Mouse (Mus musculus) neutrophil, adult 5-6 weeks (primary cell): Measurements from ENCODE around the gene Slc25a19. TPM values are rescaled to one million over a fixed set of nuclear protein-coding genes. Genes with fewer than 3 reads are reported as not detected.

Experiments
- ATAC-seq: fragments of 151-379, 151-347 bp; 2 replicates; pipeline ENCODE4 v1.8.0; 2017; ENCODE audit warnings: mild to moderate bottlenecking, moderate TSS enrichment; ENCODE audit not compliant: insufficient number of reproducible peaks, poor library complexity, low FRiP score, severe bottlenecking; ENCODE audit errors: extremely low read depth
- total RNA-seq: library from RNA; stranded (forward); fragments of 200-1000 nt; gene quantifications from 2 replicates; pipeline ENCODE4 v1.2.3, GENCODE M21; 2017

Slc25a19 gene
- total RNA-seq, 1 experiment from 2014 or later: 53.3 TPM

- ATAC-seq: no peak
Measured at GRCm38 (mm10) chr11:115626824-115627616, 1.1 kb downstream of the Slc25a19 start.

- ATAC-seq: no peak
Measured at GRCm38 (mm10) chr11:115625877-115626276, 2.2 kb downstream of the Slc25a19 start.

DNA sequence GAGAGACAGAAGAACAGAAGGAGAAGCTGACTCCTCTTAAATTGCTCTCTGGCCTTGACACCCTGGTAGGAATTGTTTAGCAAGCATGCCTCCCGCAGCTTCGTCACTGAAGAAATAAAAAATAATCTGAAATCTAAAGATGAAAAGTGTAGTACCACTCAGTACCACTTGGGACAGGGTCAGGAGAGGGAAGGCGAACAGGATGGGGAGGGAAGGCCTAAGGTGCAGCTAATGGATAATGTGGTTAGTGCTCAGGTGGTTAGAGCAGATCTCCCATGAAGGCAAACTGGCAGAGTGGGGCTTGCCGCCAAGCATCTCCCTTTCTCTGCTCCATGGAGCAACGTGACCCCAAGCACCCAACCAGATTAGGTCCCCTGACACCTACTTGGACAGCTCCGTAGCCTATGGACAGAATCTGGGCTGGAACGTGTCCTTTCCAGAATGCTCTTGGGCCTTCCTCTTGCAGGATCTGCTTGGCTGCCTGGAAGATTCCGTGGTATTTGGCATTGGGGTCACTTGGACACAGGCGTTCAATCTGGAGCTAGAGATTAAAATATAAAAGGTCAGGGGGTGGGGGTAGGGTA, 4.5 kb downstream of the Slc25a19 start:
- no peak for ATAC-seq

GRCm38 (mm10) chr11:115619949-115620348, 8.1 kb downstream of the Slc25a19 start:
- no peak for ATAC-seq

GRCm38 (mm10) chr11:115618732-115619516, 9.2 kb downstream of the Slc25a19 start:
- ATAC-seq: no peak

DNA sequence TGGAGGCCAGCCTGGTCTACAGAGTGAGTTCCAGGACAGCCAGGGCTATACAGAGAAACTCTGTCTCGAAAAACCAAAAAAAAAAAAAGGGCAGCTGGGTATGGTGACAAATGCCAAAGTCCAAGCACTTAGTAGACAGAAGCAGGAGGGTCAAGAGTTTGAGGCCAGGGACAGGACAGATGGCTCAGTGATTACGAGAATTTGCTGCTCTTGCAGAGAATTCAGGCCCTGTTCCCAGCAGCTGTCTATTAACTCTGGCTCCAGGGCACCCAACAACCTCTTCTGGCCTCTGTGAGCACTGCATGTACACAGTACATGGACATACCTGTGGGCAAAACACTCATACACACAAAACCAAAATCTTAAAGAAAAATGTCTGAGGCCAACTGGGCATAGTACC, 10.1 kb downstream of the Slc25a19 start:
- no peak for ATAC-seq

DNA sequence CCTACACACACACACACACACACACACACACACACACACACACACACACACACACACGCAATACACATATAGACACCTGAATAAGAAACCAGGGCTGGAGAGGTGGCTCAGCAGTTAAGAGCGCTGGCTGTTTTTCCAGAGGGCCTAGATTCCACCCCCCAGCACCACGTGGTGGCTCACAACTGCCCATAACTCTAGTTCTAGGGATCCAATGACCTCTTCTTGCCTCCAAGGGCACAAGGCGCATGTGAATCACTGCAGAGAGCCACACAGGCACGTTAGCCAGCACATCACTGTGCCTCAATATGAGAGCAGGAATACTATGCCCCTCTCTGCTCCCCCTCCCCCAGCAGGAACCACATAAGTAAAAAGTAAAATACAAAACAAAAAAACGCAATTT, 11.2 kb downstream of the Slc25a19 start:
- ATAC-seq: no peak

GRCm38 (mm10) chr11:115616371-115616770, 11.7 kb downstream of the Slc25a19 start:
- no peak for ATAC-seq

- ATAC-seq: no peak
Measured at GRCm38 (mm10) chr11:115615875-115616274, 12.2 kb downstream of the Slc25a19 start.

- no peak for ATAC-seq
Measured at GRCm38 (mm10) chr11:115615108-115615825, 12.8 kb downstream of the Slc25a19 start.

- ATAC-seq: no peak
Measured at GRCm38 (mm10) chr11:115614346-115615107, 13.6 kb downstream of the Slc25a19 start.

DNA sequence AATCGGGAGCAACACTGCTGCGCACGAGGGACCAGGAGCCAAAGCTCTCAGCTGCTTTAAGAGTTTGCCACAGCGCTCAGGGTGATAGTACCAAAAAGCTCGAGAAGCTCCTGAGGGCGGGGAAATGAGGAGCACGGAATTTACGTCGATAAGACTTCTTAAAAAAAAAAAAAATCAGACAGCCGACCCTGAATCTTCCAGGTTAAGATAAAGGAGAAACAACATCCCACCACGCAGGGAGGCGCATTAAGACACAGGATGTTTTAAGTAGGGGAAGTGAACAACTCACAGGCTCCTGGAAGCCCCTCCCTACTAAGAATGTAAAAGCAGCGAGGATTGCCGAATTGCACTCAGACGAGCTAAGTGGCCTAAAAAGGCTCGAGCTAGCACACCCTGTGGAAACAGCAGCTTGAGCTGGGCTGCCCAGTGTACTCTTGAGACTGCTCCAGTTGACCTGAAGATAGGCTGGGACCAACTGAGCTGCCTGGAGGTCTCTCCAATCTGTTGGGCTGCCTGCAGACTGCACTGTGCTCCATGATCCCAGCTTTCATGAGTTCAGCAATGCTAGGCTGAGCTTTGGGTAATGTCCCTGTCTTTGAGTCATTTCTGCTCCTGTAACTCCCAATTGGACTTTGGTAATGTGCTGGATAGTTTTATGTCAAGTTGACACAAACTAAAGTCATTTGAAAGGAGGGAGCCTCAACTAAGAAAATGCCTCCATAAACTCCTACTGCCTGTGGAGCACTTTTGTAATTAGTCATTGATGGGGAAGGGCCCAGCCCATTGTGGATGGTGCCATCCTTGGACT, 14.8 kb downstream of the Slc25a19 start:
- 0 out of 2 replicates have a peak, but pooled peaks have one; percentile 10 for ATAC-seq

GRCm38 (mm10) chr11:115612410-115613137, 15.5 kb downstream of the Slc25a19 start, which contains the start of gene Mif4gd:
TSS of gene Mif4gd (minus strand) at chr11:115612969.
- peak; percentile 87 for ATAC-seq

- no peak for ATAC-seq
Measured at GRCm38 (mm10) chr11:115612059-115612409, 16.1 kb downstream of the Slc25a19 start.

DNA sequence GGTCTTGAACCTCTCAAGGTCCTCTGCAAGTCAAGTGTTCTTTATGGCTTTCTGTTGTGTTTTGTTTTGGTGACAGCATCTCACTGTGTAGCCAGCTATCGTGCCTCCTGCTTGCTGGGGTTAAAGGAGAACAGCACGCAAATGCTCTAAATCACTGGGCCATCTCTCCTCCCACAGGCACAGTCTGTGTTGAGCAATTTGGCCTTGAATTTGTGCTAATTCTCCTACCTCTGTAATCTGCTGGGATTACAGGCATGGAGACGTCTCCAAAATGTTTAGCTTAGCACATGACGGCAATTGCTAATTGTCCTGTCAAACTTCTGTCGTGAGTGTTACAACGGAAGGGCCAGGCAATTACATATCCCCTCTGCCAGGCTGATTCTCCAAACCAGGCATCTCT, 16.9 kb downstream of the Slc25a19 start:
- no peak for ATAC-seq

GRCm38 (mm10) chr11:115609576-115609975, 18.5 kb downstream of the Slc25a19 start:
- no peak for ATAC-seq
